42 mouse cellular contexts compared by ENCODE assay signal in genomic region chr5:30220666-30221065, GRCm38 (mm10). TPM values are rescaled to one million over a fixed set of nuclear protein-coding genes. Genes with fewer than 3 reads are reported as not detected.
"Had no signal": no experiment of that assay in that cellular context is flagged by ENCODE, and none has a peak within 500 bp of the region (broad histone marks: within the 10 kb centered on the region; RNA-seq: fewer than 3 reads in every experiment).

No protein-coding gene starts in this region.

- H3K9ac ChIP-seq: heart, embryonic 12.5 days; heart, embryonic 13.5 days; heart, embryonic 15.5 days; hindbrain, embryonic 12.5 days; hindbrain, embryonic 13.5 days; hindbrain, embryonic 14.5 days; hindbrain, embryonic 15.5 days; intestine, embryonic 15.5 days; kidney, embryonic 15.5 days had no signal

- H3K27me3 ChIP-seq: heart, embryonic 12.5 days; heart, embryonic 15.5 days; hindbrain, embryonic 12.5 days; hindbrain, embryonic 13.5 days; intestine, embryonic 15.5 days; kidney, embryonic 15.5 days had no signal

- H3K4me2 ChIP-seq: heart, embryonic 11.5 days; heart, embryonic 12.5 days; heart, embryonic 13.5 days; heart, embryonic 15.5 days; hindbrain, embryonic 12.5 days; hindbrain, embryonic 13.5 days; hindbrain, embryonic 14.5 days; hindbrain, embryonic 15.5 days; intestine, embryonic 15.5 days; kidney, embryonic 15.5 days had no signal

- ATAC-seq: hindbrain, embryonic 16.5 days; hindbrain, postnatal 0 days; inflammation-experienced regulatory T-cells, adult 6 months; intestine, embryonic 15.5 days had no signal

- H3K36me3 ChIP-seq: heart, embryonic 15.5 days; hindbrain, embryonic 12.5 days; intestine, embryonic 15.5 days had no signal

- H3K4me3 ChIP-seq: heart, adult 2 months; heart, embryonic 10.5 days; heart, embryonic 12.5 days; heart, embryonic 13.5 days; heart, embryonic 15.5 days; hindbrain, embryonic 10.5 days; hindbrain, embryonic 12.5 days; hindbrain, embryonic 13.5 days; hindbrain, embryonic 15.5 days; intestine, embryonic 15.5 days; kidney, embryonic 15.5 days; layer of hippocampus, adult 2 months had no signal

- H3K4me1 ChIP-seq: heart, embryonic 10.5 days; heart, embryonic 12.5 days; heart, embryonic 13.5 days; heart, embryonic 15.5 days; hindbrain, embryonic 10.5 days; hindbrain, embryonic 12.5 days; hindbrain, embryonic 13.5 days; hindbrain, embryonic 15.5 days; intestine, embryonic 15.5 days; kidney, embryonic 15.5 days had no signal

- H3K27ac ChIP-seq: heart, adult 2 months; heart, embryonic 10.5 days; heart, embryonic 13.5 days; heart, embryonic 15.5 days; hindbrain, embryonic 10.5 days; hindbrain, embryonic 12.5 days; hindbrain, embryonic 13.5 days; hindbrain, embryonic 14.5 days; hindbrain, embryonic 15.5 days; hindbrain, postnatal 0 days; intestine, embryonic 15.5 days; kidney, embryonic 15.5 days; kidney, postnatal 0 days; layer of hippocampus, adult 2 months had no signal

- DNase-seq: heart, adult 2 months; heart, postnatal 10 days; heart, postnatal 14 days; heart, postnatal 36 days; heart, postnatal 4 days; kidney, adult 11 months; kidney, adult 18-20 months; kidney, adult 2 months; kidney, adult 8-10 months; kidney, adult 9 months; kidney, postnatal 10 days; kidney, postnatal 14 days; kidney, postnatal 25 days; kidney, postnatal 36 days; kidney, postnatal 4 days; layer of hippocampus, adult 9-11 months; layer of hippocampus, postnatal 36 days had no signal

- H3K9me3 ChIP-seq: heart, embryonic 10.5 days; heart, embryonic 12.5 days; heart, embryonic 13.5 days; heart, embryonic 15.5 days; hindbrain, embryonic 12.5 days; hindbrain, embryonic 13.5 days; hindbrain, embryonic 15.5 days; intestine, embryonic 15.5 days; kidney, embryonic 15.5 days had no signal

RNA-seq across cellular contexts. Expression of gene Adgrf3, which starts 15.1 kb away (rescaled TPM):
- total RNA-seq: hematopoietic stem cell, adult 5-6 weeks; layer of hippocampus, adult 18-20 months; layer of hippocampus, adult 2 months; layer of hippocampus, adult 8-10 months; layer of hippocampus, postnatal 10 days; layer of hippocampus, postnatal 14 days; layer of hippocampus, postnatal 25 days; layer of hippocampus, postnatal 36 days had no signal
- polyA plus RNA-seq: hindbrain, embryonic 10.5 days; hindbrain, embryonic 11.5 days; hindbrain, embryonic 12.5 days; hindbrain, embryonic 13.5 days; hindbrain, embryonic 14.5 days; hindbrain, embryonic 15.5 days; hindbrain, embryonic 16.5 days; hindbrain, postnatal 0 days; large intestine, adult 2 months had no signal
